Mouse (Mus musculus): ENCODE results near the gene Olfr729. TPM values are rescaled to one million over a fixed set of nuclear protein-coding genes. Genes with fewer than 3 reads are reported as not detected.

Gene Olfr729
- not detected in 2 replicates for polyA plus RNA-seq (2014; fragmentation: Nextera tagmentation; extraction: Ambion mirVana)

GRCm38 (mm10) chr14:50152810-50153209 is at the start of gene Olfr729:
Olfr729 (minus strand) TSS chr14:50152910.
- H3K9me3 ChIP-seq (ENCODE audit: control insufficient read depth, low read length), result no peaks in the 10 kb centered on the region
- no peak within 1 kb of the TSS for H3K9ac ChIP-seq
- H3K4me1 ChIP-seq (replicated peaks; ENCODE audit: control insufficient read depth, insufficient read depth, low read length), result no peaks in the 10 kb centered on the region
- no peaks in the 10 kb centered on the region for H3K27me3 ChIP-seq (ENCODE audit: control insufficient read depth, insufficient read depth, low read length)
- H3K4me3 ChIP-seq (replicated peaks; ENCODE audit: low read length), result no peak within 1 kb of the TSS
- ATAC-seq (ENCODE audit: low FRiP score) (no peak), DNase-seq (ENCODE audit: low spot score) (no peak)
- no peak within 1 kb of the TSS for H3K27ac ChIP-seq
- H3K36me3 ChIP-seq (replicated peaks; ENCODE audit: control insufficient read depth, insufficient read depth), result no peaks in the 10 kb centered on the region
- no peak within 1 kb of the TSS for H3K4me2 ChIP-seq (replicated peaks)

DNA sequence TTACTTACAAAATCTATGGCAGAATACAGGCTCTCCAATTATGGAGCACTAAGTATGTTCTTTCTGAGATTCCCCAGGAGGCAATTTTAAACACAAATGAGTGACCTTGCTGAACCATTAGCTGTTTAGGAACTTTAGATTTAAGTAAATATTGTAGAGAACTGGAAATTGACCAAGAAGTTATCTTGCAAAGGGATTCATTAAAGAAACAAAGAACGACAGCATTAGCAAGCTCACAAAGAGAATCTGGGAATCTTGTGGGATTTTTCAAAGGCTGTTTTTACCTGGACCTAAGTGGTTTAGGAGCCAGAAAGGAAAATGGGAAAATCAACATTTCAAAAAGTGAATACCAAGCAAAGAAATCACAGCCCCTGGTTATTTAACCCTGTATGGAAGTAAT is 35.4 kb upstream of the Olfr729 start, which contains the start of gene Olfr730:
Gene Olfr730, minus strand, starts transcription at position 101 of the 400 bp plus-strand sequence.
- Histone ChIP-seq H3K4me3 (replicated peaks; ENCODE audit: low read length) (no peak within 1 kb of the TSS), H3K9me3 (ENCODE audit: control insufficient read depth, low read length) (no peaks in the 10 kb centered on the region), H3K4me1 (replicated peaks; ENCODE audit: control insufficient read depth, insufficient read depth, low read length) (no peaks in the 10 kb centered on the region), H3K9ac (no peak within 1 kb of the TSS), H3K27me3 (ENCODE audit: control insufficient read depth, insufficient read depth, low read length) (no peaks in the 10 kb centered on the region), H3K4me2 (replicated peaks) (no peak within 1 kb of the TSS), H3K36me3 (replicated peaks; ENCODE audit: control insufficient read depth, insufficient read depth) (no peaks in the 10 kb centered on the region), H3K27ac (no peak within 1 kb of the TSS)
- WGBS, result 74% methylated on average over 1 of the region's 1 CpGs
- DNase-seq (ENCODE audit: low spot score) (no peak), ATAC-seq (ENCODE audit: low FRiP score) (no peak)

DNA sequence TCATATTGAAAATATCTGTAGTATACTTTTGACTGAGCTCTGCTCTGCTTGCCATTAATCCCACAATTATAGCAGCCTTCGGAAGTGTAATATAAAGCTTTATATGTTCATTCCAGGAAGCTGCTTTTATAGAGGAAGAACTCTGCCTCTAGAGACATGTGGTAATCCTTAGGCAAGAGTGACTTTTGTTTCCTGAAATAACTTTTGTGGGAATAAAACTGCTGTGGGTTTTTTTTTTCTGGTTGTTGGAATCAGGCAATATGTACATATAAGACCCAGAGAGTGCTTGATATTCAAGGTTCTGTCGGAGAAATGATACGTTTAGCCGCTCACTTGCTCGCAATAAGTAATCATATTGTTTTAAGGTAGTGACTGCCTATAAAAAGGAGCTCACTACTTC is 10.1 kb downstream of the Olfr729 start, which contains the start of gene Olfr728:
Gene Olfr728, minus strand, starts transcription at position 101 of the 400 bp plus-strand sequence.
- WGBS, result 94% methylated on average over 5 of the region's 5 CpGs
- DNase-seq (ENCODE audit: low spot score) (no peak), ATAC-seq (ENCODE audit: low FRiP score) (no peak)

GRCm38 (mm10) chr14:50122886-50123285 is 29.8 kb downstream of the Olfr729 start, which contains the start of gene Olfr727:
Olfr727 (plus strand) TSS chr14:50123186.
- Histone ChIP-seq H3K4me1 (replicated peaks; ENCODE audit: control insufficient read depth, insufficient read depth, low read length) (no peaks in the 10 kb centered on the region), H3K4me2 (replicated peaks) (no peak within 1 kb of the TSS), H3K27me3 (ENCODE audit: control insufficient read depth, insufficient read depth, low read length) (no peaks in the 10 kb centered on the region), H3K4me3 (replicated peaks; ENCODE audit: low read length) (no peak within 1 kb of the TSS), H3K36me3 (replicated peaks; ENCODE audit: control insufficient read depth, insufficient read depth) (no peaks in the 10 kb centered on the region), H3K27ac (no peak within 1 kb of the TSS), H3K9ac (no peak within 1 kb of the TSS), H3K9me3 (ENCODE audit: control insufficient read depth, low read length) (no peaks in the 10 kb centered on the region)
- no peak for ATAC-seq (ENCODE audit: low FRiP score)
- WGBS, result 92% methylated on average over 1 of the region's 1 CpGs
- no peak for DNase-seq (ENCODE audit: low spot score)

More for the DNA sequence above, 10.1 kb downstream of the Olfr729 start, which contains the start of gene Olfr728:
- Histone ChIP-seq H3K27me3 (ENCODE audit: control insufficient read depth, insufficient read depth, low read length) (no peaks in the 10 kb centered on the region), H3K4me3 (replicated peaks; ENCODE audit: low read length) (no peak within 1 kb of the TSS), H3K4me1 (replicated peaks; ENCODE audit: control insufficient read depth, insufficient read depth, low read length) (no peaks in the 10 kb centered on the region), H3K36me3 (replicated peaks; ENCODE audit: control insufficient read depth, insufficient read depth) (no peaks in the 10 kb centered on the region), H3K4me2 (replicated peaks) (no peak within 1 kb of the TSS), H3K27ac (no peak within 1 kb of the TSS), H3K9ac (no peak within 1 kb of the TSS), H3K9me3 (ENCODE audit: control insufficient read depth, low read length) (no peaks in the 10 kb centered on the region)

Other genes with a start within 250 kb of the Olfr729 start
- not detected in 2 replicates for gene Olfr723, start 221.1 kb downstream of the Olfr729 start, polyA plus RNA-seq (2014; fragmentation: Nextera tagmentation; extraction: Ambion mirVana)
- not detected in 2 replicates for gene Olfr724, start 189.6 kb downstream of the Olfr729 start, polyA plus RNA-seq (2014; fragmentation: Nextera tagmentation; extraction: Ambion mirVana)
- not detected in 2 replicates for gene Olfr725, start 112.5 kb downstream of the Olfr729 start, polyA plus RNA-seq (2014; fragmentation: Nextera tagmentation; extraction: Ambion mirVana)
- not detected in 2 replicates for gene Olfr726, start 62.0 kb downstream of the Olfr729 start, polyA plus RNA-seq (2014; fragmentation: Nextera tagmentation; extraction: Ambion mirVana)
- not detected in 2 replicates for gene Olfr727, start 29.7 kb downstream of the Olfr729 start, polyA plus RNA-seq (2014; fragmentation: Nextera tagmentation; extraction: Ambion mirVana)
- gene Olfr728, start 10.2 kb downstream of the Olfr729 start, polyA plus RNA-seq (2014; fragmentation: Nextera tagmentation; extraction: Ambion mirVana), result not detected in 2 replicates
- gene Olfr730, start 35.3 kb upstream of the Olfr729 start, polyA plus RNA-seq (2014; fragmentation: Nextera tagmentation; extraction: Ambion mirVana), result not detected in 2 replicates
- gene Olfr731, start 89.0 kb upstream of the Olfr729 start, polyA plus RNA-seq (2014; fragmentation: Nextera tagmentation; extraction: Ambion mirVana), result not detected in 2 replicates
- not detected in 2 replicates for gene Olfr732, start 131.3 kb upstream of the Olfr729 start, polyA plus RNA-seq (2014; fragmentation: Nextera tagmentation; extraction: Ambion mirVana)
- gene Olfr733, start 148.6 kb upstream of the Olfr729 start, polyA plus RNA-seq (2014; fragmentation: Nextera tagmentation; extraction: Ambion mirVana), result not detected in 2 replicates
- not detected in 2 replicates for gene Olfr734, start 173.9 kb upstream of the Olfr729 start, polyA plus RNA-seq (2014; fragmentation: Nextera tagmentation; extraction: Ambion mirVana)
- not detected in 2 replicates for gene Olfr735, start 196.0 kb upstream of the Olfr729 start, polyA plus RNA-seq (2014; fragmentation: Nextera tagmentation; extraction: Ambion mirVana)
- not detected in 2 replicates for gene Tlr11, start 205.0 kb upstream of the Olfr729 start, polyA plus RNA-seq (2014; fragmentation: Nextera tagmentation; extraction: Ambion mirVana)
- gene Olfr736, start 228.3 kb upstream of the Olfr729 start, polyA plus RNA-seq (2014; fragmentation: Nextera tagmentation; extraction: Ambion mirVana), result not detected in 2 replicates

Measured in hindbrain, embryonic 14.5 days (tissue).